Mouse (Mus musculus): ENCODE measurements around the gene Sult3a2. TPM values are rescaled to one million over a fixed set of nuclear protein-coding genes. Genes with fewer than 3 reads are reported as not detected.
A peak's percentile ranks its signal among the peaks of the same experiment; 100 is the strongest.
"Not testable (repeated sequence)": the region's sequence is repeated elsewhere in the genome, so short reads cannot be mapped to it uniquely, and the experiment has no call there.

The Sult3a2 gene
- polyA plus RNA-seq, 1 experiment from 2014 or later, result not detected

DNA sequence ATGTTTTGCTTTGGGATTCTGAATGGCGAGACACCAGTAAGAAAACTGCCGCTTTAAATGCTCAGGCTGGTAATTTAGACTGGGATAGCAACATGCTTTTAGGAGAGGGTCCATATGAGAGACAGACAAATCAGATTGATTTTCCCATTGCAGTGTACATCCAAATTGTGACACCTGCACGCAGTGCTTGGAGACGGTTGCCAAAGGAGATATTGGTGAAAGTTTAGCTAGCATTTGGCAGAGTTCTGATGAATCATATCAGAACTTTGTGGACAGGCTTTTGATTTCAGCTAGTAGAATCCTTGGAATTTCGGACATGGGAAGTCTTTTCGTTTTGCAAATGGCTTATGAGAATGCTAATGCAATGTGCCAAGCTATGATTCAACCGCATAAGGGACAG is 51.3 kb downstream of the Sult3a2 start:
- WGBS, result 95% methylated on average over 7 of the region's 7 CpGs
- not testable (repeated sequence) for H3K9ac ChIP-seq (ENCODE audit: low read length); H3K4me1 ChIP-seq (replicated peaks; ENCODE audit: control insufficient read depth, insufficient read depth, low read length); H3K4me3 ChIP-seq (ENCODE audit: low read depth, low read length); ATAC-seq (replicated peaks; ENCODE audit: low FRiP score, low TSS enrichment, low read depth); H3K27ac ChIP-seq (ENCODE audit: low read depth); H3K36me3 ChIP-seq (ENCODE audit: control insufficient read depth, insufficient read depth, low read length); H3K4me2 ChIP-seq (ENCODE audit: low read length); H3K9me3 ChIP-seq (ENCODE audit: control insufficient read depth, low read length); H3K27me3 ChIP-seq (replicated peaks; ENCODE audit: control insufficient read depth, insufficient read depth, low read length)
- DNase-seq (ENCODE audit: low spot score), result peak; percentile 28

DNA sequence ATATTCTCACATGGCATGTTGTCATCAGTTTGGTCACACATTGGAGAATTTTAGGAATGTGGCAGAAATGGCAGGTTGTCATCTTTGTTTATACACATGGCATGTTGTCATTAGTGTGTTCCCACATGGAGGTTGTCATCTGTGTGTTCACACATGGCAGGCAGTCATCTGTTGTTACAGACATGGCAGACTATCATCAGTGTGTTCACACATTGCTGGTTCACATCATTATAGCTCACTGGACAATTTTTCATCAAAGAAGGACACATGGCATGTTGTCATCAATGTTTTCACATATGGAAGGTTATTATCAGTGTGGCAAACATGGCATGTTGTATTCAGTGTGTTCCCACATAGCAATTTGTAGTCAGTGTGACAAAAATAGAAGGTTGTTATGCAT is 53.3 kb downstream of the Sult3a2 start:
- H3K4me1 ChIP-seq (replicated peaks; ENCODE audit: control insufficient read depth, insufficient read depth, low read length), result no peaks in the 10 kb centered on the region
- DNase-seq (ENCODE audit: low spot score), result peak; percentile 38
- no peaks in the 10 kb centered on the region for H3K36me3 ChIP-seq (ENCODE audit: control insufficient read depth, insufficient read depth, low read length)
- no peaks in the 10 kb centered on the region for H3K27me3 ChIP-seq (replicated peaks; ENCODE audit: control insufficient read depth, insufficient read depth, low read length)
- H3K9me3 ChIP-seq (ENCODE audit: control insufficient read depth, low read length), result no peaks in the 10 kb centered on the region
- H3K27ac ChIP-seq (ENCODE audit: low read depth), result no peak overlapping the region
- H3K4me3 ChIP-seq (ENCODE audit: low read depth, low read length), result no peak overlapping the region
- H3K4me2 ChIP-seq (ENCODE audit: low read length), result no peak overlapping the region
- ATAC-seq (replicated peaks; ENCODE audit: low FRiP score, low TSS enrichment, low read depth), result no peak
- no peak overlapping the region for H3K9ac ChIP-seq (ENCODE audit: low read length)

DNA sequence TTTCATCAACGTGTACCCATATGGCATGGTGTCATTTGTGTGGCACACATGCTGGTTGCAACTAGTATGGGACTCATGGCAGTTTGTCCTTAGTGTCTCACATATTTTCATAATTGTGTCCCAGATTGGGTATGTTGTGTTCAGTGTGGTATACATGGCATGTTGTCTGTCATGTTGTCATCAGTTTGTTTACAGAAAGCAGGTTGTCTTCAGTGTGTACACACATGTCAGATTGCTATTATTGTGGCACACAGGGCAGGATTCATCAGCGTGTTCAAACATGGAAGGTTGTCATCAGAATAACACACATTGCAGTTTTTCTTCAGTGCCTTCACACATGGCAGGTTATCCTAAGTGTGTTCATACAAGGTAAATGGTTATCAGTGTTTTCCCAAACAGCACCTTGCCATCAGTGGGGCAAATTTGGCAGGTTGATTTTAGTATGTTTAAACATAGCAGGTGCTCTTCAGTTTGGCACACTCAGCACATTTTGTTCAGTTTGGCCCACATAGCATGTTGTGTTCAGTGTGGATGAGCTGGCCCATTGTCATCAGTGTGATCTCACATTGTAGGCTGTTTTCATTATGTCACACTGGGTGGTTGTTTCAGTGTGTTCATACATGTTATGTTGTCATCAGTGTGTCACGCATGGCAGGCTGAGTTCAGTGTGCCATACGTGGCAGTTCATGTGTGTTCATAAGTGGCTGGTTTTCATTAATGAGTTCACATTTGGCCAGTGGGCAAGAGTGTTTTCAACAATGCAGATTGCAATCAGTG is 53.9 kb downstream of the Sult3a2 start:
- H3K9me3 ChIP-seq (ENCODE audit: control insufficient read depth, low read length), result no peaks in the 10 kb centered on the region
- H3K4me3 ChIP-seq (ENCODE audit: low read depth, low read length), result no peak overlapping the region
- H3K27me3 ChIP-seq (replicated peaks; ENCODE audit: control insufficient read depth, insufficient read depth, low read length), result no peaks in the 10 kb centered on the region
- no peaks in the 10 kb centered on the region for H3K36me3 ChIP-seq (ENCODE audit: control insufficient read depth, insufficient read depth, low read length)
- no peaks in the 10 kb centered on the region for H3K4me1 ChIP-seq (replicated peaks; ENCODE audit: control insufficient read depth, insufficient read depth, low read length)
- H3K4me2 ChIP-seq (ENCODE audit: low read length), result no peak overlapping the region
- H3K9ac ChIP-seq (ENCODE audit: low read length), result no peak overlapping the region
- no peak for ATAC-seq (replicated peaks; ENCODE audit: low FRiP score, low TSS enrichment, low read depth)
- WGBS, result 93% methylated on average over 4 of the region's 4 CpGs
- peak; percentile 13 for DNase-seq (ENCODE audit: low spot score)
- no peak overlapping the region for H3K27ac ChIP-seq (ENCODE audit: low read depth)

DNA sequence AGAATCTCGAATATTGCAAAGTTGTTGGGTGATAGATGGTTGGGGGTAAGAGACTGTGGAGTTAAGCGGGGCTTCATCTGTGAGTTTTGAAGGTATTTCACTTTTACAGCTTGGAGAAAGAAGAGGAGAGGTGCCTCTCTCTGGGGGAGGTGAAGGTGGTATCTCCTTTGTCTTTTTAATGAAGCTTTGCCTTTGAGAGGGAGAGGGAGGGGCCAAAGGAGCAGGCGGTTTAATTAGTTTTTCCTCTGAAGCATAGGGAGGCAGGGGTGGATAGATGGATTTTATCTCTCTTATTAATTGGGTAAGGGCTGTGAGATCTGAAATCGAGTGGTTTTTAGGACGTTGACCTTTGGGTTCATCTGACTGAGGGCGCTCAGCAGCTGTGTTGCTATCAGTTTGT is 62.7 kb downstream of the Sult3a2 start:
- no peaks in the 10 kb centered on the region for H3K4me1 ChIP-seq (replicated peaks; ENCODE audit: control insufficient read depth, insufficient read depth, low read length)
- no peak overlapping the region for H3K27ac ChIP-seq (ENCODE audit: low read depth)
- H3K9ac ChIP-seq (ENCODE audit: low read length), result no peak overlapping the region
- no peaks in the 10 kb centered on the region for H3K36me3 ChIP-seq (ENCODE audit: control insufficient read depth, insufficient read depth, low read length)
- H3K4me2 ChIP-seq (ENCODE audit: low read length), result no peak overlapping the region
- DNase-seq (ENCODE audit: low spot score) (no peak), ATAC-seq (replicated peaks; ENCODE audit: low FRiP score, low TSS enrichment, low read depth) (no peak)
- WGBS, result 46% methylated on average over 6 of the region's 6 CpGs
- no peaks in the 10 kb centered on the region for H3K9me3 ChIP-seq (ENCODE audit: control insufficient read depth, low read length)
- no peaks in the 10 kb centered on the region for H3K27me3 ChIP-seq (replicated peaks; ENCODE audit: control insufficient read depth, insufficient read depth, low read length)
- H3K4me3 ChIP-seq (ENCODE audit: low read depth, low read length), result no peak overlapping the region

DNA sequence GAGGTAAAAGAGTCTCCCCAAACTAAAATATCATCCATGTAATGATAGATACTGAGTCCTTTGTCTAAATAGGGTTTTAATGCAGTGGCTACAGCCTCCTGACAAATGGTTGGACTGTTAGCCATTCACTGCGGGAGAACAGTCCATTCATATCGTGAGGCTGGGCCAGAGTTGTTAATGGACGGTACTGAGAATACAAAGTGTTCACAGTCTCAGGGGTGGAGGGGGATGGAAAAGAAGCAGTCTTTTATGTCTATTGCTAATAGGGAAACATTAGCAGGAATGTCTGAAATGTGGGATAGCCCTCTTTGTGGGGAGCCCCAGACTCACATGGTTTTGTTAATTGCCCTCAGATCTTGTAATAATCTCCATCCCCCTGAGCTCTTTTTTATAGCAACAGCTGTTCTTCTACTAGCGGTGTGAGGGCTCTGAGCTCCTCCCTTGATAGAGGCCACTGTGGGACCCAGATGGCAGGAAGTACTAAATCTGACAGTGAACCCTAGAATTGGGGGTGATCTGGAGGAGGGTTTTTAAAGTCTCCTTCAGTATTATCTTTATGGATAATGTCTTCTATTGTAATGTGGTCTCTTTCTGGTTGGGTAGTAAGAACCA is 64.6 kb downstream of the Sult3a2 start:
- Histone ChIP-seq H3K4me1 (replicated peaks; ENCODE audit: control insufficient read depth, insufficient read depth, low read length) (no peaks in the 10 kb centered on the region), H3K36me3 (ENCODE audit: control insufficient read depth, insufficient read depth, low read length) (no peaks in the 10 kb centered on the region), H3K4me3 (ENCODE audit: low read depth, low read length) (no peak overlapping the region), H3K27ac (ENCODE audit: low read depth) (no peak overlapping the region), H3K27me3 (replicated peaks; ENCODE audit: control insufficient read depth, insufficient read depth, low read length) (no peaks in the 10 kb centered on the region), H3K9ac (ENCODE audit: low read length) (no peak overlapping the region), H3K4me2 (ENCODE audit: low read length) (no peak overlapping the region), H3K9me3 (ENCODE audit: control insufficient read depth, low read length) (no peaks in the 10 kb centered on the region)
- 66% methylated on average over 4 of the region's 4 CpGs for WGBS
- DNase-seq (ENCODE audit: low spot score) (peak; percentile 29), ATAC-seq (replicated peaks; ENCODE audit: low FRiP score, low TSS enrichment, low read depth) (no peak)

Other genes starting within 250 kb of the Sult3a2 start
- 1.0 and 2.5 TPM in 2 replicates for gene Clvs2, start 161.9 kb downstream of the Sult3a2 start, polyA plus RNA-seq (2014; fragmentation: Nextera tagmentation; extraction: Ambion mirVana)
- gene Sult3a1, start 71.0 kb upstream of the Sult3a2 start, polyA plus RNA-seq (2014; fragmentation: Nextera tagmentation; extraction: Ambion mirVana), result not detected in 2 replicates
- gene Rsph4a, start 118.4 kb upstream of the Sult3a2 start, polyA plus RNA-seq (2014; fragmentation: Nextera tagmentation; extraction: Ambion mirVana), result 0.08 TPM in 1 of 2 replicates, not detected in the other
- 17.9 and 21.9 TPM in 2 replicates for gene Zup1, start 164.6 kb upstream of the Sult3a2 start, polyA plus RNA-seq (2014; fragmentation: Nextera tagmentation; extraction: Ambion mirVana)
- 130 and 133 TPM in 2 replicates for gene Rwdd1, start 232.9 kb upstream of the Sult3a2 start, polyA plus RNA-seq (2014; fragmentation: Nextera tagmentation; extraction: Ambion mirVana)

All from intestine, embryonic 14.5 days (tissue).